Mouse (Mus musculus) cerebellum, postnatal 36 days (tissue): ENCODE measurements around the gene Nme4.
"Not testable (repeated sequence)": the region's sequence is repeated elsewhere in the genome, so short reads cannot be mapped to it uniquely, and the experiment has no call there.

Source experiments
- DNase-seq, 2 experiments: peaks; one replicate each; pipeline ENCODE4 v3.0.0; 2021 to 2022; ENCODE audit warnings: mixed read lengths in 2 of 2

The Nme4 gene

DNA sequence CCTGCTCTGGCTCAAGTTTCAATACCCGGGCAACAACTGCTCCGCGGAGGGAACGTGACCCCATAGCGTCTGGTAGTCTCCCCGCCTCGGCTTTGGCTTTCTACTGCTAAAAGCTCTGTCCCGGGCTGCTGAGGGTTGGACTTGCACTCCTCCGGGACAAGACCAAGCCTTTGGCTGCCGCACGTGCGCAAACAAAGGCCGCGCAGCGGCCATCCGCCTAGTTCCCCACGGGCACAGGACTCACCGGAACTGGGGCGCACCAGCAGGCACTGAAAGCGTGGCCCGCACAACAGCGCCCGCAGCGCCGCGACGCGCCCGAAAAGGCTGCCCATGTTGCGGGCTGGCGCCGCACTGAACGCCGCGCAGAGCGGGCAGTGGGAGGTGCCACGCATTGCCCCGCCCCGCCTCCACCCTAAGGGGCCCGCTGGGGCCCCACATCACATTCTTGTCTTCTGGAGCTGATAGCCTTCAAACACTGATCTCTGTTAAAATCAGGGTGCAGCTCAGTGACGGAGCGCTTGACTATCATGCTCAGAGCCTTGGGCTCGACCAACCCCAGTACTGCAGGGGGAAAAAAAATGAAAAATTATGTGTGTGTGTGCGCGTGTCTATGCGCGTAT is at the start of gene Nme4:
TSS of gene Nme4 (minus strand) at position 482 of the 620 bp plus-strand sequence.
- peak; percentile 66 to 77 for DNase-seq

- no peak for DNase-seq
Observed at GRCm38 (mm10) chr17:26143386-26143785, 48.0 kb upstream of the Nme4 start.

DNA sequence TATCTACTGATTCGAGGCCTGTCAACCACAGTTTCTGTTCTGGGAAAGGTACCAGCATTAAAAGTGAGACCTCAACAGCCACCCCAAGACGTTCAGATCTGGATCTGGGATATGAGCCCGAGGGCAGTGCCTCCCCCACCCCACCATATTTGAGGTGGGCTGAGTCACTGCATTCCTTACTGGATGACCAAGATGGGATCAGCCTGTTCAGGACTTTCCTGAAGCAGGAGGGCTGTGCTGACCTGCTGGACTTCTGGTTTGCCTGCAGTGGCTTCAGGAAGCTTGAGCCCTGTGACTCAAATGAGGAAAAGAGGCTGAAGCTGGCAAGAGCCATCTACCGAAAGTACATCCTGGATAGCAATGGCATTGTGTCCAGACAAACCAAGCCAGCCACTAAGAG is 47.4 kb upstream of the Nme4 start:
- DNase-seq, result no peak

GRCm38 (mm10) chr17:26138901-26139381 is 43.5 kb upstream of the Nme4 start:
- DNase-seq, result peak; percentile 40 to 49

DNA sequence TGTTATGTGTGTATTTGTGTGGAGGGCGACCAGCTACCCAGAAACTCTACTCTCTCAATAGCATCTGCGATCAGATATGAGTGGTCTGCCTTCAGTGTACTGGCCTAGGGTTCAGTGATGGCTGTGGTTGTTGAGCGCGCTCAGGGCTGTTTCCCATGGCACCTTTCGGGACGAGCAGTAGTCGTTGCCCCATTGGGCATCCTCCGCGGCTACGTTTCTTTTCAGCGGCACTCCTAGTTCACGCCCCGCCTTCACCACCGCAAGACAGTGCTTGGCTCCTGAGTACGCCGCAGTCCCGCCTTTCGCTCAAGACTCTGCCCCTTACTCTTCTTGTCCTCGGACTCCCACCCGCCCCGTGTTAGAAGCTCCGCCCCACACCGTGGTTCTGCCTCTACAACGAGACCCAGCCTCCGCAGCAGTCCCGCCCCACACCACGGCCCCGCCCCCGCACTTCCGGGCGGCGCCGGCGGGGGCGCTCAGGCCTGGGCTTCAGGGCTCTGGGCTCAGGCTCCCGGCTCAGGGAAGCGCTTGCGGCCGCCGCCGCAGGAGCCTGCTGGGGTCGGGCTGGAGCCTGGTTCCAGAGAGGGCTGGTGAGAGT is 42.9 kb upstream of the Nme4 start, which contains the start of gene Axin1:
TSS of gene Axin1 (plus strand) at position 450 of the 598 bp plus-strand sequence.
- peak; percentile 87 to 93 for DNase-seq

DNA sequence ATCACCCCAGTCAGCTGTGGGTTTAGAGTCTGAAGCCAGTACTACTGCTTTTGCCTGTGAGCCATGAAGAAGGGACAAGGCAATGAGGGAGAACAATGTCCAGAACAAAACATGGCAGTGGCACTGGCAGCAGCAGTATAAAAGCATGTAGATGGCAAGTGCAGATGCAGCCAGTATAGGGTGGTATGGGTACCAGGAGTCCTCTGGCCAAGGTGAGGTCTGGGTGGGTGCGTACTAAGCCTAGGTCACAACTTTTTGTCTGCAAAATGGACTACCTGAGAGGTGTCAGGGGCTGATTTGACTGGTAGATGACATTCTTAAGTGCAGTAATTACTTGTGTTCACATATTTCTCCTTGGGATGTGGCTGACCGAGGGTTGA is 42.3 kb upstream of the Nme4 start:
- no peak for DNase-seq

GRCm38 (mm10) chr17:26137106-26137750 is 41.8 kb upstream of the Nme4 start:
- DNase-seq, result no peak

- DNase-seq, result no peak
Observed at GRCm38 (mm10) chr17:26131856-26132853, 36.8 kb upstream of the Nme4 start.

- no peak for DNase-seq
Observed at GRCm38 (mm10) chr17:26131062-26131732, 35.8 kb upstream of the Nme4 start.

DNA sequence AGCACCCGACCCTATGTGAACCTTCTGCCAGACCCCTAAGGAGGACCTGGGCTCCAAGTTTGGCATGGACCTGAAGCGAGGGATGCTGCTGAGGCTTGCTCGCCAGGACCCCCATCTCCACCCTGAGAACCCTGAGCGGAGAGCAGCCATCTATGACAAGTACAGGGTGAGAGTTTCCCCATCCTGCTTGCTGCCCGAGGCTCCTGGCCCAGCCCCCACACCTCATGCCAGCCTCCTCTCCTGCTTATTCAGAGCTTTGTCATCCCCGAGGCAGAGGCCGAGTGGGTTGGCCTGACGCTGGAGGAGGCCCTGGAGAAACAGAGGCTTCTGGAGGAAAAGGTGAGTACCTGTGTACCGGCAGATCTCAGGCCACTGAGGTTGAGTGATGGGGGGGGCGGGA is 29.8 kb upstream of the Nme4 start:
- no peak for DNase-seq

- DNase-seq, result no peak
Observed at GRCm38 (mm10) chr17:26124560-26124959, 29.2 kb upstream of the Nme4 start.

GRCm38 (mm10) chr17:26123267-26123684 is 27.9 kb upstream of the Nme4 start, which contains the start of gene Mrpl28:
TSS of gene Mrpl28 (plus strand) at chr17:26123500.
- DNase-seq, result peak; percentile 95 to 96

DNA sequence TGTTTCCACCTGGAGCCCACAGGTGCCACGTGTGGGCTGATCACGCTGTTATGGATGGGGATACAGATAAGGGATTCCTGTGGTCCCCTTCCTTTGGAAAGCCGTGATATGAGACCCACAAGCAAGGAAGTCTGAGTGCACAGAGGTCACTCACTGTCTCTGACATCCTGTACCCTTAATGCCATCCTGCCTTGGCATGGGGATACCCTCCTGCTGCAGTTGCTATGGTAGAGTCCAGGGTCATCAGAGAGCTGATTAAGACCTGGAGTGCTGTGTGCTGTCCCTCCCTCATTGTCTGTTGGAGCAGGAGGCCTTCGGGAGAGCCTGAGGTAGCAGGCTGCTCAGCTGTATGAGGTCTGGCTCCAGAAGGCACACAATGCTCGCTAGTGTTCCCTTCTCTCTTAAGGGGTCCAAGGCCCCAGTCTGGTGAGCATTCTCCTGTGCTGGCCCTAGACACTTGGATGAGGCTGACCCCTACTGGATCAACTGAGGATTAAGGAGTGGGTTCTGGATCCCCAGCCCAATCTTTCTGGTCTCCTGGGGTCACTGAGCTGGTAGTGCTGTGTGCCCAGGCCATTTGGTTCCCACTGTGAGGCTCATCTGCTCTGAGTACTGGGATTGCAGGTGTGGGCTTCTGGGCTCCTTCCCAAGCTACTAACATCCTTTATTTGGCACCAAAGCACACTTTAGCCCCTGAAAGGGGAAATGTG is 27.2 kb upstream of the Nme4 start:
- DNase-seq, result no peak

DNA sequence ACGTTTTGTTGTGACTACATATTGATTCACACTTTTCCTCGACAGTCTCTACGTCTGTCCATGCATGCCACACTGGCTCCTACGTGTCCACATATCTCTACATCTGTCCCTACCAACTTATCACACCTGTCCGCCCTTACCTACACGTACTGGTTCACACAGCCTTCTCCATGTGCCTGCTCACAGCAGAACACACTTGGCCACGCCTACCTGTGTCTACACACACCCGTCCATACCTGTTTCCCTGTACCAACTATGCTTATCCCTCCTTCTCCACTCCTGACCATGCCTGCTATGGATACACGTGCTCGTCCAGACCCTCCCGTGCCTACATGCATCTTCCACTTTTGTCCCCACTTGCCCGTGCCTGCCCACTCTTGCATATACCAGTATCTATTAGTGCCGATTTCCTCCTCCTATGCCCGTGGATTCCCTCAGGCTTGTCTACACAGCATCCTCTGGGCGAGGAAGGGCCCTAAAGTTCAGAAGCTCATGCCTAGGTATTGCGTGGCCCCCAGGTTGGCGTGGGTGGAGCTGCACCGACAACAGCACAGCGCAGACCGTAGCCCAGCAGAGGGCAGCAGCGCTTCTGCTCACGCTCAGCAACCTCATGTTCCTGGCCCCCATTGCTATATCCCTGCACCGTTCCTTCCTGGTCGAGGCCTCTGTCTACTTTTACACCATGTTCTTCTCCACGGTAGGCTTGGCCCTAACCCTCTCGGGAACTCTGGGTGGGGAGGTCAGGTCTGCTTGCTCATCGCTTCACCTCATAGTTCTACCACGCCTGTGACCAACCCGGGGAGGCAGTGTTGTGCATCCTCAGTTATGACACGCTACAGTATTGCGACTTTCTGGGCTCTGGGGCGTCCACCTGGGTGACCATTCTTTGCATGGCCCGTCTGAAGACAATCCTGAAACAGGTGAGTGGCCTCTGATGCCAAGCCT is 24.6 kb upstream of the Nme4 start:
- peak; percentile 72 to 73 for DNase-seq

DNA sequence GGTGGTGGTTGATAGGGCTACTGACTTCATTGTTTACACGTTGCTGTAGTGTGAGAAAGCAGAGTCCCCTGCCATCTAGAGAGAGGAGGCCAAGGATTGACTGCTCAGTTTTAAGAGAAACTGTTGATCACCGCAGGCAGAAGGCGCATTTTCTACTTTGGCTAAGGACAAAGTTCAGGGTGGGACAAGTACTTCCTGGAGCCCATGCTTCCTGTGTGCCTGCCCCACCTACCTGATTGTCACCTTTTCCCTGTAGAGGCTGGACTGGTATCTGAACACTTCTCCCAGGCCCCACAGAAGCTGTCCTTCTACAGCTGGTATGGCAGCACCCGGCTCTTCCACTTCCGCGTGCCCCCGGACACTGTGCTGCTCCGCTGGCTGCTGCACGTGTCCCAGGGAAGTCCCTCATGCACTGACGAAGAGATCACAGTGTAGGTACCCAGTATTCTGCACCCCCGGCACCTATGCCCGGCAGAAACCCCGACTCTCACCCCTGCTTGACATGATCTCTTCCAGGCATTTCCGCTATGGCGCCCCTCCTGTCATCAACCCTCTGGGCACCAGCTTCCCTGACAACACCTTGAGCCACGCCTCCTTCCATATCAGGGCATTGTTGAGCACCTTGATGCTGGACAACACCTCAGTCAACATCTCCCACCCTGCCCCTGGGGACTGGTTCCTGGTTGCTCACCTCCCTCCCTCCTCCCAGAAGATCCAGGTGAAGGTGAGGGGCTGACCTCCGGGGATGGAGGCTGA is 21.3 kb upstream of the Nme4 start:
- no peak for DNase-seq

DNA sequence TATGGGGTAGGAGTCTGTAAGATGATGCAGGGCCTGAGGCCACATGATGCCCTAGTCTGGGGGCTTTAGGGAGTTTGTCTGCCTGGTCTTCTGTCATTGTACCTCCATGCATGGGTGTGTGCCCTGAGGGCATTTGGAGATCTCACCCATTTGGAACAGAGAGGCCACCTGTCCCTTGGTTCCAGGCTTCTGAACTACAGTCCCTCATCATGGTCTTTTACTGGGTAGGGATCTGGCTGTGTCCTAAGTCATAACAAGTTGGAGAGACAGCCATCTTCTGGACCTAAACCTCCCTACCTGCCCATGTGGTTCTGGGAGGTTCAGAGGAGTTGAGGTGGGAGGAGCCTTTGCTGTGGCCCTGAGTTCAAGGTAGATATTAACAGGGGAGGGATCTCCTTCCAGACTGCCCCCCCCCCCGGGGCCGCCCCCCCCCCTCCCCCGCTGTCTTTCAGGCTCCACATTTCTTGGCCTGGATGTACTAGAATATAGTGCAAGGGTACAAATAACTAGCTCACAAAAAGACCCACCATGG is 20.6 kb upstream of the Nme4 start:
- DNase-seq, result no peak

GRCm38 (mm10) chr17:26115205-26115898 is 19.9 kb upstream of the Nme4 start:
- DNase-seq, result no peak

DNA sequence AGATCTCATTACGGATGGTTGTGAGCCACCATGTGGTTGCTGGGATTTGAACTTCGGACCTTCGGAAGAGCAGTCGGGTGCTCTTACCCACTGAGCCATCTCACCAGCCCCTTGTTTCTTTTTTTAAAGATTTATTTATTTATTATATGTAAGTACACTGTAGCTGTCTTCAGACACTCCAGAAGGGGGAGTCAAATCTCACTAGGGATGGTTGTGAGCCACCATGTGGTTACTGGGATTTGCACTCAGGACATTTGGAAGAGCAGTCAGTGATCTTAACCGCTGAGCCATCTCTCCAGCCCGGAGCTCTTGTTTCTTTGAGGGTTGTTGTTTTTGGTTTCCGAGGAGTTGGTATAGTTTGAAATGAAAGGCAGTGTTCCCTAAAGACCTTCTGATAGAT is 19.1 kb upstream of the Nme4 start:
- DNase-seq, result not testable (repeated sequence)

- DNase-seq, result no peak
Observed at GRCm38 (mm10) chr17:26114061-26114460, 18.7 kb upstream of the Nme4 start.
